Mouse (Mus musculus): Measurements from ENCODE around the gene Col4a4. TPM values are rescaled to one million over a fixed set of nuclear protein-coding genes. Genes with fewer than 3 reads are reported as not detected.

Gene Col4a4
- total and polyA plus RNA-seq, 2 experiments, result 0.06 to 0.18 TPM

- Histone ChIP-seq H3K27ac (replicated peaks; ENCODE audit: insufficient read depth, low read depth, low read length) (no peak overlapping the region), H3K79me2 (ENCODE audit: control insufficient read depth, insufficient read depth, low read length) (no peaks in the 10 kb centered on the region), H3K4me3 (ENCODE audit: insufficient read depth, low read depth, low read length) (no peak overlapping the region), H3K9ac (ENCODE audit: low read depth, low read length) (no peak overlapping the region), H3K4me1 (ENCODE audit: control insufficient read depth, insufficient read depth, low read length) (no peaks in the 10 kb centered on the region), H3K36me3 (ENCODE audit: control insufficient read depth, insufficient read depth, low read length) (no peaks in the 10 kb centered on the region), H3K27me3 (ENCODE audit: control insufficient read depth, insufficient read depth, low read length) (no peaks in the 10 kb centered on the region)
- no peak for TF ChIP-seq CTCF (IDR thresholded peaks at IDR 0.05; ENCODE audit: low read depth, low read length)
- no peak for TF ChIP-seq POLR2A (IDR thresholded peaks at IDR 0.05; ENCODE audit: extremely low read depth, insufficient read depth, low read length)
- 69% methylated on average over 5 of the region's 5 CpGs for WGBS
- no peak for DNase-seq (ENCODE audit: extremely low read depth, low read depth, low spot score)
These were observed 31.4 kb upstream of the Col4a4 start for GRCm38 (mm10) chr1:82618001-82618400.

GRCm38 (mm10) chr1:82612061-82612660, 25.5 kb upstream of the Col4a4 start:
- Histone ChIP-seq H3K27me3 (ENCODE audit: control insufficient read depth, insufficient read depth, low read length) (no peaks in the 10 kb centered on the region), H3K9ac (ENCODE audit: low read depth, low read length) (no peak overlapping the region), H3K4me3 (ENCODE audit: insufficient read depth, low read depth, low read length) (no peak overlapping the region), H3K36me3 (ENCODE audit: control insufficient read depth, insufficient read depth, low read length) (no peaks in the 10 kb centered on the region), H3K79me2 (ENCODE audit: control insufficient read depth, insufficient read depth, low read length) (no peaks in the 10 kb centered on the region), H3K27ac (replicated peaks; ENCODE audit: insufficient read depth, low read depth, low read length) (no peak overlapping the region), H3K4me1 (ENCODE audit: control insufficient read depth, insufficient read depth, low read length) (no peaks in the 10 kb centered on the region)
- WGBS, result 91% methylated on average over 9 of the region's 9 CpGs
- TF ChIP-seq CTCF (IDR thresholded peaks at IDR 0.05; ENCODE audit: low read depth, low read length), result no peak
- TF ChIP-seq POLR2A (IDR thresholded peaks at IDR 0.05; ENCODE audit: extremely low read depth, insufficient read depth, low read length), result no peak
- DNase-seq (ENCODE audit: extremely low read depth, low read depth, low spot score), result no peak

GRCm38 (mm10) chr1:82608646-82609262, 22.1 kb upstream of the Col4a4 start:
- H3K27me3 ChIP-seq (ENCODE audit: control insufficient read depth, insufficient read depth, low read length), result no peaks in the 10 kb centered on the region
- no peaks in the 10 kb centered on the region for H3K4me1 ChIP-seq (ENCODE audit: control insufficient read depth, insufficient read depth, low read length)
- DNase-seq (ENCODE audit: extremely low read depth, low read depth, low spot score), result no peak
- H3K9ac ChIP-seq (ENCODE audit: low read depth, low read length), result no peak overlapping the region
- no peaks in the 10 kb centered on the region for H3K36me3 ChIP-seq (ENCODE audit: control insufficient read depth, insufficient read depth, low read length)
- TF ChIP-seq CTCF (IDR thresholded peaks at IDR 0.05; ENCODE audit: low read depth, low read length), result no peak
- no peak for TF ChIP-seq POLR2A (IDR thresholded peaks at IDR 0.05; ENCODE audit: extremely low read depth, insufficient read depth, low read length)
- H3K27ac ChIP-seq (replicated peaks; ENCODE audit: insufficient read depth, low read depth, low read length), result no peak overlapping the region
- WGBS, result 61% methylated on average over 9 of the region's 9 CpGs
- H3K79me2 ChIP-seq (ENCODE audit: control insufficient read depth, insufficient read depth, low read length), result no peaks in the 10 kb centered on the region
- H3K4me3 ChIP-seq (ENCODE audit: insufficient read depth, low read depth, low read length), result no peak overlapping the region

GRCm38 (mm10) chr1:82605856-82606255, 19.2 kb upstream of the Col4a4 start:
- no peaks in the 10 kb centered on the region for H3K27me3 ChIP-seq (ENCODE audit: control insufficient read depth, insufficient read depth, low read length)
- H3K27ac ChIP-seq (replicated peaks; ENCODE audit: insufficient read depth, low read depth, low read length), result no peak overlapping the region
- 45% methylated on average over 7 of the region's 7 CpGs for WGBS
- no peaks in the 10 kb centered on the region for H3K36me3 ChIP-seq (ENCODE audit: control insufficient read depth, insufficient read depth, low read length)
- no peak overlapping the region for H3K4me3 ChIP-seq (ENCODE audit: insufficient read depth, low read depth, low read length)
- H3K9ac ChIP-seq (ENCODE audit: low read depth, low read length), result no peak overlapping the region
- H3K79me2 ChIP-seq (ENCODE audit: control insufficient read depth, insufficient read depth, low read length), result no peaks in the 10 kb centered on the region
- no peak for TF ChIP-seq CTCF (IDR thresholded peaks at IDR 0.05; ENCODE audit: low read depth, low read length)
- TF ChIP-seq POLR2A (IDR thresholded peaks at IDR 0.05; ENCODE audit: extremely low read depth, insufficient read depth, low read length), result no peak
- H3K4me1 ChIP-seq (ENCODE audit: control insufficient read depth, insufficient read depth, low read length), result no peaks in the 10 kb centered on the region
- peak; percentile 28 for DNase-seq (ENCODE audit: extremely low read depth, low read depth, low spot score)

- Histone ChIP-seq H3K79me2 (ENCODE audit: control insufficient read depth, insufficient read depth, low read length) (no peaks in the 10 kb centered on the region), H3K4me3 (ENCODE audit: insufficient read depth, low read depth, low read length) (no peak overlapping the region), H3K4me1 (ENCODE audit: control insufficient read depth, insufficient read depth, low read length) (no peaks in the 10 kb centered on the region), H3K36me3 (ENCODE audit: control insufficient read depth, insufficient read depth, low read length) (no peaks in the 10 kb centered on the region), H3K27ac (replicated peaks; ENCODE audit: insufficient read depth, low read depth, low read length) (no peak overlapping the region), H3K27me3 (ENCODE audit: control insufficient read depth, insufficient read depth, low read length) (no peaks in the 10 kb centered on the region), H3K9ac (ENCODE audit: low read depth, low read length) (no peak overlapping the region)
- TF ChIP-seq POLR2A (IDR thresholded peaks at IDR 0.05; ENCODE audit: extremely low read depth, insufficient read depth, low read length), result no peak
- no peak for TF ChIP-seq CTCF (IDR thresholded peaks at IDR 0.05; ENCODE audit: low read depth, low read length)
- DNase-seq (ENCODE audit: extremely low read depth, low read depth, low spot score), result no peak
- 87% methylated on average over 7 of the region's 7 CpGs for WGBS
These were observed 18.7 kb upstream of the Col4a4 start for GRCm38 (mm10) chr1:82605347-82605746.
